Mouse (Mus musculus) midbrain, embryonic 15.5 days (tissue): ENCODE measurements around the gene Rin2. TPM values are rescaled to one million over a fixed set of nuclear protein-coding genes. Genes with fewer than 3 reads are reported as not detected.
A peak's percentile ranks its signal among the peaks of the same experiment; 100 is the strongest.

Source experiments
- ATAC-seq: fragments of 200-750 bp; cut with Nextera tagmentation; replicated peaks from 2 replicates; pipeline ENCODE4 v1.8.0; 2017; ENCODE audit warnings: moderate TSS enrichment
- H3K27ac ChIP-seq: fragments of 300-500 bp; sonication (generic); 2 replicates; pipeline ENCODE4 v1.5.1; 2015; ENCODE audit warnings: mild to moderate bottlenecking, inconsistent platforms
- H3K27me3 ChIP-seq: fragments of 300-500 bp; sonication (generic); replicated peaks from 2 replicates; pipeline ENCODE4 v1.6.1; 2015; ENCODE audit warnings: inconsistent platforms
- H3K36me3 ChIP-seq: fragments of 300-500 bp; sonication (generic); replicated peaks from 2 replicates; pipeline ENCODE4 v1.6.1; 2015; ENCODE audit warnings: inconsistent platforms
- H3K4me1 ChIP-seq: fragments of 300-500 bp; sonication (generic); 2 replicates; pipeline ENCODE4 v1.6.1; 2015; ENCODE audit warnings: inconsistent platforms
- H3K4me2 ChIP-seq: fragments of 300-500 bp; sonication (generic); 2 replicates; pipeline ENCODE4 v1.6.1; 2015; ENCODE audit warnings: inconsistent platforms, mild to moderate bottlenecking, moderate library complexity
- H3K4me3 ChIP-seq: fragments of 300-500 bp; sonication (generic); 2 replicates; pipeline ENCODE4 v1.5.1; 2015; ENCODE audit warnings: mild to moderate bottlenecking, inconsistent platforms
- H3K9ac ChIP-seq: fragments of 300-500 bp; sonication (generic); 2 replicates; pipeline ENCODE4 v1.6.1; 2015; ENCODE audit warnings: mild to moderate bottlenecking, inconsistent platforms
- H3K9me3 ChIP-seq: fragments of 300-500 bp; sonication (generic); 2 replicates; pipeline ENCODE4 v1.6.1; 2016; ENCODE audit warnings: inconsistent platforms
- WGBS: fragments of 180-500 bp; shearing (Covaris S2); methylation state at CpG from one replicate; pipeline ENCODE4 v1.1.7; 2015; ENCODE audit warnings: mixed read lengths; 5-methylcytosine and 5-hydroxymethylcytosine counted together
- polyA plus RNA-seq: library from polyadenylated mRNA; unstranded; fragments of >200 nt; fragmentation: Nextera tagmentation; extraction: Ambion mirVana; gene quantifications from 2 replicates; pipeline ENCODE4 v1.2.1, GENCODE M21; 2015

The Rin2 gene
- polyA plus RNA-seq, 1 experiment from 2014 or later: 19.3 TPM

DNA sequence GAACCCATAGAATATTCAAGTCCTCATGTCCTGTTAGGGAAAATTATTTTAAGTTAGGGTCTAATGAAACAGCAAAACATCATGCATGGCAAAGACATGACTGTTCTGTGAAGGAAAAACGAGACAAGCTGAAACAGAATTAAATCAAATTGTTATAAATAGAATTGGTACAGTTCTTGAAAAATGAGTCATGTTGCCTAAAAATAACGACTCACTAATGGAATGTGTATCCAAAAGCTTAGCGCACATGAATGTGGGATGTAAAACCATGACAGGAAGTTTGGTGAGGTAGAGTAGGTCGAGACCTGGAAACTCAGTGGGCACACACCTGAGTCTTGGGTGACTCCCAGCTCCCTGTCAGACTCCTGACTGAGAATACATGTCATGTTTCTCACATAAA, 4.9 kb upstream of the Rin2 start:
- Histone ChIP-seq H3K4me2 (no peak overlapping the region), H3K9me3 (no peaks in the 10 kb centered on the region), H3K4me1 (peaks cover 12% of the 10 kb centered on the region; the same call in 1 of the 2 replicates), H3K4me3 (no peak overlapping the region), H3K36me3 (no peaks in the 10 kb centered on the region), H3K27me3 (no peaks in the 10 kb centered on the region), H3K27ac (no peak overlapping the region), H3K9ac (no peak overlapping the region)
- WGBS: 86% methylated on average over 4 of the region's 4 CpGs
- no peak for ATAC-seq

DNA sequence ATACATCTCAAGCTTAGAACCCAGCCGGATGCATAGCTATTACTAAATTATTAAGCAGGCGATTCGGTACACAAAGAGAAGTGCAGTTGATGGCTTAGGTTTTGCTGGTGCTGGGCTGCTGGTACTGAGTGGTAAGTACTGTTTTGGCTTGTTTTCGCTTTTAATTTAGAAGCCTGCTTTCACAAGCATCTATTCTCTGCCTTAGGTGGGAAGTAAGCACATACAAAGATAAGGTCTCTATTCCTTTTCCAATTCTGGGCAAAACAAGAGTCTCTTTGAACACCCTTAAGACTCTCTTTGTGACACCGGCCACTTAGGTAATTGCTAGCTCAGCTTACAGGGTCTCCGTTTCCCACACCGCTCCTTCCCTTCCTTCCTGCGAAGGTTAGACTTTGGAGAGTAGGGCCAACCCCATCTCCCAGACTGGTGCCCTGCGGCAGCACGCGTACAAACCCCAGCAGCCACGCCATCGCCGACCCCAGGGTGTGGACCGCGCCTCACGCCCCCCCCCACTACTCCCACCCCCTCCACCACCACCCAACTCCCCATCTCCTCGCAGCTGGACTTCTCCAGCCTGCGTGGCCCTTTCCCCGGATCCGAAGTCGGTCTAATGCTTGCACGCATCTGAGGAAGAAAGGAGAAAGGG, 396 bp upstream of the Rin2 start:
- Histone ChIP-seq H3K36me3 (no peaks in the 10 kb centered on the region), H3K9ac (peak overlapping the region; percentile 67), H3K4me3 (peak overlapping the region; percentile 73), H3K27me3 (no peaks in the 10 kb centered on the region), H3K4me2 (peak overlapping the region; percentile 97), H3K9me3 (no peaks in the 10 kb centered on the region), H3K27ac (0 out of 2 replicates have a peak overlapping the region, but pooled peaks have one; percentile 9), H3K4me1 (peaks cover 28% of the 10 kb centered on the region)
- ATAC-seq: peak; percentile 56
- WGBS: 5% methylated on average over 23 of the region's 23 CpGs

DNA sequence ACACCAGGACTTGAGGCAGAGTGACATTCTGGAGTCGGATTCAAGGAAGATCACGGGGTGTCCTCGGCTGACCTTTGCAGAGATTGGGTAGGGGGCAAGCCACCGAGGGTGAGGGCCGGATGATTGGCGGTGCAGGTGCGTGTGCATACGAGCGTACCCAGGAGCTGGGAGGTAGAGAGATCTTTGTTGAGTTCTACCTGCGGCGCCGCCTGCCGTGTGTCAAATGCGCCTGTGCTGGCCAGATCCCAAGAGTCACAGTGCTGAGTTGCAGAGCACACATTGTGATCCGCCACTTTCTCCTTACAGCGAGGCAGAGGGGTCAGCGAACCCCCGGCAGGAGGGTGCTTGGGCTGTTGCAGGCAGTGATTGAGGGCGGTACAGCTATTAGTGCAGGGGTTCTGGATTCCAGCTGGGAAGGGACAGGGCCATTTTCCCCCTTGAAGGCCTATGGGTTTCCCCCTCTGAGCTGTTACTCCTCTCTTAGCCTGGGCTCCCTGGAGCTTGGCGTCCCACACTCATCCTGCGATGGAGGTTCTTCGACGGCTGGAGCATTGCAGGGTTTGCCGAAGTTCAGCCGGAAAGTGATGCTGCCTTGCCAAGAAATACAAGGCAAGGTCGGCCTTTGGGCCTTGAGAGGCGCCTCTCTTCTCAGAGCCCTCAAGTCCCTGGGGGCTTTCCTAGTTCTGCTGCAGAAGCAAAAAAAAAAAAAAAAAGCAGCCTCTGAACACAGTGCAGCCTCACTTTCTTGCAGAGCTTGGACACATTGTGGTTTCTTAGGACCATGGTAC, 935 bp downstream of the Rin2 start:
- no peaks in the 10 kb centered on the region for H3K9me3 ChIP-seq
- peaks cover 28% of the 10 kb centered on the region for H3K4me1 ChIP-seq
- H3K27ac ChIP-seq: peak overlapping the region; percentile 27; the same call in 1 of the 2 replicates
- WGBS: 7% methylated on average over 27 of the region's 27 CpGs
- H3K36me3 ChIP-seq: no peaks in the 10 kb centered on the region
- peak overlapping the region; percentile 67 for H3K9ac ChIP-seq
- ATAC-seq: peak; percentile 78
- peak overlapping the region; percentile 97 for H3K4me2 ChIP-seq
- H3K4me3 ChIP-seq: peak overlapping the region; percentile 73
- no peaks in the 10 kb centered on the region for H3K27me3 ChIP-seq

DNA sequence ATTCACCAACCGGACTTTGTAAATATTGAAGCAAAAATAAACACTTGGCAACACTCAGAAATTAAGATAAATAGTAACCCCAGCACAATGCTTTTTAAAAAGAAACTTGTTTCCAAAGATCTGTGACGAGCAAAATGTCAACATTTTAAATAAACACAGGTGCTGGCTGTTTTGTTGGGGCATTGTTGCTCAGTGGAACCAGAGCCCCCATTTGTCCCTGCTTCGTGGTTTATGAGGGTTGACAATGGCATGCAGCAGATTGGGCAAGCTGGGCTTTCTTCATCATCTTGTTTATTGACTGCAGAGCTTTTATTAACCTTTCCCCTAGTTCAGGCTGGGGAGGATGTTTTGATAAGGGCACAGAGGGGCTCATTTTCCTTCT, 1.5 kb downstream of the Rin2 start:
- Histone ChIP-seq H3K9ac (no peak overlapping the region), H3K27ac (0 out of 2 replicates have a peak overlapping the region, but pooled peaks have one; percentile 5), H3K4me3 (peak overlapping the region; percentile 73), H3K36me3 (no peaks in the 10 kb centered on the region), H3K27me3 (no peaks in the 10 kb centered on the region), H3K4me1 (peaks cover 28% of the 10 kb centered on the region), H3K4me2 (peak overlapping the region; percentile 97), H3K9me3 (no peaks in the 10 kb centered on the region)
- ATAC-seq: no peak
- WGBS: 72% methylated on average over 3 of the region's 3 CpGs

DNA sequence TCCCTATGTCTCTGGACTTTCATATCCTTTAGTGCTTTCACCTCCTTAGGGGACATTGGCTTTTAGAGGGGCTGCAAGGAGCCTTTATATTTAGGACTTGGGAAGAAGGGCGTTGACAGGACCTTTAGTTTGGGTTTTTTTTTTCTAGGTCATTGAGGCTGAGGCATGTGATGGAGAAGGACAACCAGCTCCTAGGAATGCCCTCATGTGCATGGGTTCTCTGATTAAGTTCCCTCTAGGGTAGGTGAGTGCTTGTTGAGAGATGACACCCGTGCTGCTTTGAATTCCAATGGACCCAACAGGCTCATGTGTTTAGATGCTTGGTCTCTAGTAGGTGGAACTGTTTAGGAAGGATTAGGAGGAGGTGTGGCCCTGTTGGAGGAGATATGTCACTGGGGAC, 1.9 kb downstream of the Rin2 start:
- Histone ChIP-seq H3K27ac (0 out of 2 replicates have a peak overlapping the region, but pooled peaks have one; percentile 5), H3K4me1 (peaks cover 28% of the 10 kb centered on the region), H3K9me3 (no peaks in the 10 kb centered on the region), H3K4me2 (peak overlapping the region; percentile 97; the same call in 1 of the 2 replicates), H3K36me3 (no peaks in the 10 kb centered on the region), H3K4me3 (no peak overlapping the region), H3K27me3 (no peaks in the 10 kb centered on the region), H3K9ac (no peak overlapping the region)
- no peak for ATAC-seq
- 88% methylated on average over 2 of the region's 2 CpGs for WGBS

DNA sequence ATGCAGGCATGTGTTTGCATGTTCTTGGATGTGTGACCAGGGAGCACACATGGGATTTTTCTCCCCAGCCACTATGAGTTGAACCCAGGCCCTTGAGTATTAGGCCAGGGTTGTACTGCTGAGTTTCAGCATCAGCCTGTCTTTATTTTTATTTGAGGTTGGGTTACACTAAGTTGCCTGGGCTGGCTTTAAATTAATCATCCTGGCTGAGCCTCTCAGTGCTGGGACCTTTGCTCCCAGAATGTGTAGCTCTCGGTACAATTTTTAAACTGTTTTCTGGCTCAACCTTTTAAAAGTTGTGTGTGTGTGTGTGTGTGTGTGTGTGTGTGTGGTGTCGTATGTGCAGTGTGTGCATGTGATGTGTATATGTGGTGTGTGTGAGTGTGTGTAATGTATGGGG, 5.1 kb downstream of the Rin2 start:
- Histone ChIP-seq H3K9ac (no peak overlapping the region), H3K27ac (no peak overlapping the region), H3K4me1 (peaks cover 16% of the 10 kb centered on the region), H3K36me3 (no peaks in the 10 kb centered on the region), H3K4me2 (no peak overlapping the region), H3K9me3 (no peaks in the 10 kb centered on the region), H3K27me3 (no peaks in the 10 kb centered on the region), H3K4me3 (no peak overlapping the region)
- WGBS: 98% methylated on average over 2 of the region's 2 CpGs
- no peak for ATAC-seq

DNA sequence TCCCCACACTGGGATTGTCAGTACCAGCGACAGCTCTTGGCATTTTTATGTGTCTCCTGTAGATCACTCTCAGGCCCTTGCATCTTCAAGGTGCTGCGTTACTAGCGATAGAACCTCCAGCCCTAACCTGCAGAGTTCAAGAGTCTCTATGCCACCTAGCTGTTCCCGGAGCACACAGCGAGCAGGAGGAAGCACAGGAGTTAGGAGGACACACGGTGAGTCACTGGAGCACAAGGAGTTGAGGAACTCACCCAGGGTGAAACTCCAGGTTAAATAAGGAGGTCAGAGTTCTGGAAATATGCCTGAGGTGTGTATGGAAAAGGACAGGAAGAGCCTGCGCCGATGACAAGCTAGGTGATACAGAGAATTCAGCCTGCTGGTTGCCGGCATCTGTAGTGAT, 5.7 kb downstream of the Rin2 start:
- ATAC-seq: no peak
- 88% methylated on average over 9 of the region's 9 CpGs for WGBS
- H3K4me2 ChIP-seq: no peak overlapping the region
- H3K27ac ChIP-seq: no peak overlapping the region
- no peaks in the 10 kb centered on the region for H3K9me3 ChIP-seq
- no peak overlapping the region for H3K9ac ChIP-seq
- no peak overlapping the region for H3K4me3 ChIP-seq
- peaks cover 10% of the 10 kb centered on the region for H3K4me1 ChIP-seq
- no peaks in the 10 kb centered on the region for H3K36me3 ChIP-seq
- H3K27me3 ChIP-seq: no peaks in the 10 kb centered on the region

DNA sequence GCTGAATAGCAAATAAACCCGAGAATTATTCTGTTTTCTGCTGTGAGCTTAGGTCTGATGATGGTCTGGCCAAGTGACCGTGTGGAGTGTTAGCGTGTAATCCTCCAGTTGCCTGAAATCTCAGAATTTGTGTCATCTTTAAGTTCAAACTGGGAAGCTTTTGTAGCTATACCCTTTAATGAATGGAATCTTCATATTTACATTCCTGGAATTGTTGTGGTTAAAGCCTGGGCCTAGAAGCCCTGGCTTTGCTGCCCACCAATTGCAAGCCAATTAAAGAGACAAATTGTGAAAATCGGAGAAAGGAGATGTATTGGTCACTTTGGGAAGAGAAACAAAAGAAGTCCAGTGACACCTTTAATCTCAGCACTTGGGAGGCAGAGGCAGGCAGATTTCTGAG, 6.6 kb downstream of the Rin2 start:
- Histone ChIP-seq H3K4me3 (no peak overlapping the region), H3K4me1 (0 out of 2 replicates have a peak, but pooled peaks cover 2% of the 10 kb centered on the region), H3K9me3 (no peaks in the 10 kb centered on the region), H3K36me3 (no peaks in the 10 kb centered on the region), H3K9ac (no peak overlapping the region), H3K27ac (no peak overlapping the region), H3K27me3 (no peaks in the 10 kb centered on the region), H3K4me2 (no peak overlapping the region)
- ATAC-seq: no peak
- 88% methylated on average over 4 of the region's 4 CpGs for WGBS

DNA sequence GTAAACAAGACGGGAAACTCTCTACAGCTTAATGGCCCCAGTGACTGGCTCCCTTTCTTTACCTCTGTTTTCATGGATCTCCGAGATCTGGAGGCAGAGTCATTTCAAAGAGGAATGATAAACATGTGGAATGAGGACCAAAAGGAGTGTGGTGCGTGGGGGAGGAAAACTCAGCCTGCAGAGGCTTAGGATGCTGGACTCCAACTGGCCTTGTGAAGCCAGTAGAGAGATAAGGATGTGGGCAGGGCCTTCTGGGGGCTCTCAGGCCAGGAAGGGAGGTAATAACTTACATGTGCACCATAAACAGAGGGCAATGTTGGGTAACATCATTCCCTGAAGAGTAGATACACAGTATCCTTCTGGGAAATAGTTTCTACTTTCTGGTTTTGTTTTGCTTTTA, 7.9 kb downstream of the Rin2 start:
- Histone ChIP-seq H3K27me3 (no peaks in the 10 kb centered on the region), H3K9ac (no peak overlapping the region), H3K4me1 (no peaks in the 10 kb centered on the region), H3K36me3 (no peaks in the 10 kb centered on the region), H3K4me3 (no peak overlapping the region), H3K27ac (no peak overlapping the region), H3K9me3 (no peaks in the 10 kb centered on the region), H3K4me2 (no peak overlapping the region)
- no peak for ATAC-seq
- WGBS: 77% methylated on average over 3 of the region's 3 CpGs

DNA sequence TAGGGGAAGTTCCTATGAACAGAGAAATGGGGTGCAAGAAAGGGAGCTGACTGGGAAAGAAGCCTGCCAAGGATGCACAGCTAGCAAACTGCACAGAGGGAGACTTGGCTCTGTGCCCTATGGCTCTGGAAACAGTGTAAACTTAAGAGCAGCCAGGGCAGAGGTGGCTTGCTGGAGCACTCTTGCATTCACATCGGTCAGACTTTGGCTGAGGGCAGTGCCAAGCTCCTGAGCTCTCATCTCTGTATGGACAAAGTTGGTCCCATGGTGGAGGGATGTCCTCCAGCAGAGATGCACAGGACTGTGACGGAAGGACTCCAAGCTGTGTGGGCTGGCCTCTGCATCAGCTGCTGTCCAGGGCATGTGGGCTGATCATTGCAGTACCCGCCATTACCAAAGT, 8.5 kb downstream of the Rin2 start:
- 79% methylated on average over 3 of the region's 3 CpGs for WGBS
- Histone ChIP-seq H3K9ac (no peak overlapping the region), H3K27me3 (no peaks in the 10 kb centered on the region), H3K9me3 (no peaks in the 10 kb centered on the region), H3K36me3 (no peaks in the 10 kb centered on the region), H3K27ac (no peak overlapping the region), H3K4me2 (no peak overlapping the region), H3K4me1 (no peaks in the 10 kb centered on the region), H3K4me3 (no peak overlapping the region)
- no peak for ATAC-seq

DNA sequence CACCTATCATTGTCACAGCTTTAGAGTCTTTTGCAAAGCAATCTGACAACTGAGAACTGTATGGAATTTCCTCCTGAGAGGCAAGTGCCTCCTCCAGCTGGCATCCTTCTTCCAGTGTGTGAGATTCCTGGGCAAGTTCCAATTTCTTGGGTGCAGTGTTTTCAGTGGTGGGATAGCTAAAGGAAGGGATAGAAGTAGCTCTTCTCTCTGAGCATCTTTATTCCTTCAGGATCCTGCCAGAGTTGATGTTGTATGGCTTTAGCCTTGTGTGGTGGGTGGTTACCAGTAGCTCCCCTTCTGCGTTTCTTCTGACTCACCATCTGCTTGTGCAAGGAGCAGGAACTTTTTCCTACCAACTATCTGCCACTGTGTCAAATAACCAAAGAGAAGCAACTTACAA, 9.1 kb downstream of the Rin2 start:
- no peaks in the 10 kb centered on the region for H3K4me1 ChIP-seq
- H3K36me3 ChIP-seq: no peaks in the 10 kb centered on the region
- no peak overlapping the region for H3K4me2 ChIP-seq
- 100% methylated on average over 1 of the region's 1 CpGs for WGBS
- H3K27ac ChIP-seq: no peak overlapping the region
- no peak for ATAC-seq
- H3K4me3 ChIP-seq: no peak overlapping the region
- H3K9ac ChIP-seq: no peak overlapping the region
- no peaks in the 10 kb centered on the region for H3K9me3 ChIP-seq
- H3K27me3 ChIP-seq: no peaks in the 10 kb centered on the region

DNA sequence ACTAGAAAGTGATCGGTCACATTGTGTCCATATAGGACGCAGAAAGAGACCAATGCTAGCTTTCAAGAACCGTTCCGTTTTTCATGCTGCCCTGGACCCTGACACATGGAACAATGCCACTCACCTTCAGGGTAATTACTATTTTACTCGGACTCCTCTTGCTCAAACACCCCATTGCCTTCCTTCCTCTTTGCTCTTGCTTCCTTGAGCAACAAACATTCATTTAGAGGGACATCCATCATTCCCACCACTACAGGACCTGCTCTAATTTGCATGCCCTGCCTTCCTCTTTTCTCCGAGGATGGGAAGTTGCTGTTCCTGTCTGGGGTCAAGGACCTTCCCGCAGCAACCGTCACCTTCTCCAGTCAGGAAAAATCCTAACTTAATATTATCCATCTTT, 9.9 kb downstream of the Rin2 start:
- no peaks in the 10 kb centered on the region for H3K27me3 ChIP-seq
- H3K36me3 ChIP-seq: no peaks in the 10 kb centered on the region
- no peak overlapping the region for H3K9ac ChIP-seq
- no peak overlapping the region for H3K27ac ChIP-seq
- no peak for ATAC-seq
- H3K4me3 ChIP-seq: no peak overlapping the region
- H3K4me1 ChIP-seq: no peaks in the 10 kb centered on the region
- H3K4me2 ChIP-seq: no peak overlapping the region
- WGBS: 84% methylated on average over 8 of the region's 8 CpGs
- no peaks in the 10 kb centered on the region for H3K9me3 ChIP-seq

DNA sequence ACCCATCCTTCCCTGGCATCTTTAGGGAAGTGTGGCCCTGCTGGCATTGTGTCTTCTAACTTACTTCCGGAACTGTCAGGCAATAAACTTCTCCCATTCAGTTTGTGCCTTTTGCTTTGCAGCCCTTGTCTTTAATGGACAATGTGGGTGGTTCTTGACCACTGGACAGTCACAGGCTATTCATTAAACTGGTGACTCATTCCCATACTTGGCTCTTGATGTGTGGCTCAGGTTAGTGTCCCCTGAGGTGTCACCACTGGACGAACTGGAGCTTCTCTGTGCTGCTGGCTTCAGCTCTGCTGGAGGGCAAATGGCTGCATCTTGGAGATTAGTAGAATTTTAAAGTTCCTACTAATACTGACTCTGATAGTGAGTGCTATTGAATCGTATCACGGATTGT, 11.0 kb downstream of the Rin2 start:
- Histone ChIP-seq H3K4me2 (no peak overlapping the region), H3K4me3 (no peak overlapping the region), H3K27ac (no peak overlapping the region), H3K4me1 (no peaks in the 10 kb centered on the region), H3K27me3 (no peaks in the 10 kb centered on the region), H3K36me3 (no peaks in the 10 kb centered on the region), H3K9ac (no peak overlapping the region), H3K9me3 (no peaks in the 10 kb centered on the region)
- WGBS: 92% methylated on average over 4 of the region's 4 CpGs
- ATAC-seq: no peak
